Mouse (Mus musculus) forebrain, embryonic 11.5 days (tissue): ENCODE measurements around the gene Rexo5. TPM values are rescaled to one million over a fixed set of nuclear protein-coding genes. Genes with fewer than 3 reads are reported as not detected.

ENCODE experiments used
- polyA plus RNA-seq: library from polyadenylated mRNA; unstranded; fragments of >200 nt; fragmentation: Nextera tagmentation; extraction: Ambion mirVana; gene quantifications from 2 replicates; pipeline ENCODE4 v1.2.1, GENCODE M21; 2014

The Rexo5 gene
- polyA plus RNA-seq, 1 experiment from 2014 or later: 27.5 TPM

Other genes starting within 250 kb of the Rexo5 start
- gene Acsm2, start 239.7 kb upstream of the Rexo5 start, polyA plus RNA-seq: not detected in 2 replicates
- gene Acsm1, start 187.0 kb upstream of the Rexo5 start, polyA plus RNA-seq: not detected in 2 replicates
- 0.92 and 1.7 TPM in 2 replicates for gene Acsm4, start 104.0 kb upstream of the Rexo5 start, polyA plus RNA-seq
- 101 TPM in 2 replicates for gene Thumpd1, start 73.2 kb upstream of the Rexo5 start, polyA plus RNA-seq
- gene Acsm3, start 33.1 kb upstream of the Rexo5 start, polyA plus RNA-seq: 0.17 and 0.84 TPM in 2 replicates
- gene Eri2, start 52 bp downstream of the Rexo5 start, polyA plus RNA-seq: 39.1 and 43.1 TPM in 2 replicates
- gene Lyrm1, start 101.9 kb downstream of the Rexo5 start, polyA plus RNA-seq: 9.6 and 10.2 TPM in 2 replicates
- 9.4 and 10.2 TPM in 2 replicates for gene Dcun1d3, start 102.3 kb downstream of the Rexo5 start, polyA plus RNA-seq